Mouse (Mus musculus) ovary, postnatal 10 days (tissue): ENCODE measurements around the gene Hsp90ab1.
A peak's percentile ranks its signal among the peaks of the same experiment; 100 is the strongest.

Experiments used
- DNase-seq: peaks from one replicate; pipeline ENCODE4 v3.0.0; 2022; ENCODE audit warnings: low spot score

Hsp90ab1 gene

DNA sequence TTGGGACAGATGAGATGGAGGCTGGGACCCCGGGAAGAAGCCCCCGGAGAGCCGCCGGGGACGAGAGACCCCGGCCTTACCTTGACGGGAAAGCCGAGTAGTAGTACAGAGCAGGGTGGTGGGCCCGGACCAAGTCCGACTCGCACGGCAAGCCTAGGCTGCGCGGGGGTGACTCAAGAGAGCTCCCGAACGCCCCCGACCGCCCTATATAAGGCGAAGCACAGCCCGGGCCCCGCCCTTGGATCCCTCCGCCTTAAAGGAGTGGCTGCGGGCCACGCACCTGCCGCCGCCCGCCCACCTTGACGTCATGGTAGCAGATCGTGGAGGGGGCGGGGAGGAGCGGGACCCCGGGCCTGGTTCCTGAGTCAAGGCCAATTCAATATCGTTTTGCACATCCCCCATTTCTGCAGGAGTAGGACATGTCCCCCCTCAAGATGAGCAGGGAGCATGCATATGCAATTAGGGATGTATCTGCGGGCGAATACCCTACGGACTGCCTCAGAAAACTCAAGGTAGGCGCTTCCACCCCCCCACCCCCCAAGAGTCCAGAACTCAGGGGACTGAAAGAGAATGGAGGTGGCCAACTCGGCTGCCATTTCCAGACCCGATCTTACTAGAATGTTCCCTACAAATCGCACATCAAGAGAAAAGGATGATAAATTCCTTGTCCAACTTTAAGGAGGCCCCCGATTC lies at the start of gene Hsp90ab1:
Hsp90ab1 (minus strand) TSS at position 185 of the 693 bp plus-strand sequence.
- DNase-seq: peak; percentile 99

DNA sequence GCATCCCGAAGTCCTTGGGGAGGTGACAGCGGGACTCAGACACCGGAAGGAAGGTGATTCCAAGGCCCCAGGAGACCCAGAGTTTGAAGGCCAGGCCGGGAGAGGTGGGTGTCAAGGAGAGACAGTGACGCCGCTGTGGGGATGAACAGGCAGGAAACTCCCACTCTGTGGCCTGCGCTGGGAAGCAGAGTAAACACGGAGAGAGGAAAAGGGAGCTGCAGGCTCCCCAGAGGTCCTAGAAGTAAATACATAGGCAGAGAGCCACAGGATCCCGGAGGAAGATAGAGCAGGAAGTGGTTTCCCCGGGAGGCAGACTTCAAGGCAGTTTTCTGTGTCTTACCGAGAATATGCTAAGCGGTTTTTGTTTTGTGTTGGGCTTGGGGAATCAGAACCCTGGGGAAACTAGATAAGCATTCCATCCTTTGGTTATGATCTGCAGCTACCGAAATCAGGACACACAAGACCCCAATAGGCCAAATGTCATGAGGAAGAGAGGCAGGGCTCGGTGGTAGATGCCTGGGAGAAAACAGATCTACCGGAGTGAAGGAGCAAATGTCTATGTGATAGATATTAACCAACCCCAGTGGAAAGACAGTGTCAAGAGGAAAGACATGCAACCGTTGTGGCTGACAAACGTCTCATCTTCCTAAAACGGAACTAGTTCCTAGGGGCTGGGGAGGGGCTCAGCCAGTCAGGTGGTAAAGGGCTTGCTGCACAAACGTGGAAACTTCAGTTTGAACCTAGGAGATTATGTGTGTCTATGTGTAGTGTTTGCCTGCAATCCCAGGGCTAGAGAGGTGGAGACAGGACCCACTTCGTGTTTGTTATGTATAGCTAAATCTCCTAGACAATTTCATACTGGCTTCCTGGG lies 46.5 kb upstream of the Hsp90ab1 start:
- no peak for DNase-seq

DNA sequence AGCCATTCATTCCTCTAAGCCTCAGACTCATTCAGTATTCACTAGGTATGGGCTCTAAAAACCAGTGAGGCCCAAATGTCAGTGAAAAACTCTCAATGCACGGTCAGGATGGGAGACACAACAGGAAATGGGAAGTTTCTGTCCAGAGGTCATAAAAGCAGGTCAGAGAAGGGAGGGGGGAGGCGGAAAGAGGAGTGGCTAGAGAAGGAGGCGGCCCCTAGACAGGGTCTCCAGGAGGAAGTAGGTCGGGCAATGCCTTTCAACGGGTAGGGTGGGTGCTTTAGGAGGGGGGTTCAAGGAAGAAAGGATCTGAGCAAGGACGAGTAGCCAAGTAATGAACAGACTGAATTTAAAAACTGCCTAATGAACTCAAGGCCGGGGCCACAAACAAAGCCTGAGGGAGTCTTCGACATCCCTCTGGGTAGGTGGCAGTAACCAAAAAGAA lies 45.9 kb upstream of the Hsp90ab1 start:
- DNase-seq: no peak

- DNase-seq: no peak
Observed at GRCm38 (mm10) chr17:45617655-45618054, 44.6 kb upstream of the Hsp90ab1 start.

- DNase-seq: no peak
Observed at GRCm38 (mm10) chr17:45616679-45617078, 43.6 kb upstream of the Hsp90ab1 start.

- DNase-seq: no peak
Observed at GRCm38 (mm10) chr17:45616046-45616650, 43.1 kb upstream of the Hsp90ab1 start.

DNA sequence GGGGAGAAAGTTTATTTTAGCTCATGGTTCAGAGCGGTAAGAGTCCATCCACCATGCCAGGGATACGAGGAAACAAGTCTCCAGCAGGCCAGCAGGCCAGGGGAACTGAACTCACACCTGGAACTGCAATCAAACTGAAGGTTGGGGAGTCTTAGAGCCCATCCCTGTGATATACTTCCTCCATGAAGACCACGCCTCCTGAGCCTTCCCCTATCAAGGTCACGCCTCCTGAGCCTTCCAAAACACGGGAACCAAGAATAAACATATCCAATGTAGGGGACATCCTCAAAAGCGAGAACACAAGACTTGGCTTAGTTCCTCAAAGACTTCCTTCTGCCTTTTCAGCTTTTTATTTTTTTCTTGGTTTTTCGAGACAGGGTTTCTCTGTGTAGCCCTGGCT lies 39.9 kb upstream of the Hsp90ab1 start:
- no peak for DNase-seq

DNA sequence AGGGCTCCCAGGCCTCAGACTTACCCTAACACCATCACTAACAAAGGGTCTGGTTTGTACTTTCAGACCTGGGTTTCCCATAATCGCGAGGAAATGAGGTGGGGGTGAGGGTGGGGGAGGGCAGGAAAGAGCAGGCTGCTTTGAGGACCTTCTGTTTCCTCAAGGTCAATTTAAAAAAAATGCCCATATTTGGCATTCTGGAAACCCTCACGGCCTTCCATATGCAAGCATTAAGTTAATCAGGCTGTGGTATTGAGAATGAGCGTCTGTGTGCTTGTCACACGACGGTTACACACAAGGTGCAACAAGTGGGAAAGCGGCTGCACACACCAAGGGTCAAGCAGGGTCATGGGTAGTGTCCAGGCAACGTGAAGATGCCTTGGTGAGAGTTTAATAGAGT lies 38.9 kb upstream of the Hsp90ab1 start:
- DNase-seq: no peak

- DNase-seq: no peak
Observed at GRCm38 (mm10) chr17:45610144-45610866, 37.2 kb upstream of the Hsp90ab1 start.

- DNase-seq: no peak
Observed at GRCm38 (mm10) chr17:45608396-45608795, 35.3 kb upstream of the Hsp90ab1 start.

DNA sequence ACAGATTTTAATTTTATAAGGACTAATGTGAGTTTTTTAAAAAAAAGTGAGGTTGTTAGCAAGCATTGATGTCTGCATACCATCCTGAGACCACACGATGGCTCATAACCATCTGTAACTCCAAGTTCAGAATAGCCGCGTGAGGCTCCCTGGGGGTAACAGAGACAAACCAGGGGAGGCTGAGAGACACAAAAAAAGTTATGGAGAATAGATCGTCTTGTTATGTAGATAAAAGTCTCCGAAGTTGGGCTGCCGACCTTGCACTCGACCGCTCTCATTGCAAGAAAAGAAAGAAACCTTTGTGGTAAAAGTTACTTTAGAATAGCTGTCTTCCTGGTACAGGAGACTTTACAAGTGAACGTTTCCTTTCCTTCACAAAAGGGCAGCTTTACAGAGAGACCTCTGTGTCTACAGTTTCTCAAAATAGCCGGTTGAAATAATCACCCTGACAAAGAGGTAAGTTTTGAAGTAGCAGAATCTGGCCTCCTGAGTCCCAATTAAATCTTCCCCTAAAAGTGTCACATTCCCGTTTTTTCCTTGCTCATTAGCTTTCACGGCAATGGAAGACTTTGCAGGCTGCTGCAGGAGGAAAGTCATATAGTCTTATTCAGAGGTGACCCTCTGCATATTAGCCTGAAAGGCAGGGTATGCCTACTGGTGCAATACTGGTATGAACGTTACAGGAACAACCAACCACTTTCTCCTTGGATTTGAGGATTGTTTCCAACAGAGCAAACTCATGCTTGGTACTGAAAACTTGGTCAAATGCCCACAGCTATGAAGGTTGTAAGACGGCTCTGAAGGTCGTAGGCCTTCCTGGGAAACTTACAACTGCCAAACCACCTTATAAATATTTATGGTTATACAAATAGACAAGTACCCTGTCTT lies 34.2 kb upstream of the Hsp90ab1 start:
- no peak for DNase-seq

GRCm38 (mm10) chr17:45602984-45603383 lies 29.9 kb upstream of the Hsp90ab1 start:
- no peak for DNase-seq

GRCm38 (mm10) chr17:45601877-45602304 lies 28.8 kb upstream of the Hsp90ab1 start, which contains the start of gene Mymx:
Mymx (minus strand) TSS chr17:45602102.
- no peak for DNase-seq

GRCm38 (mm10) chr17:45601325-45601724 lies 28.3 kb upstream of the Hsp90ab1 start:
- no peak for DNase-seq

DNA sequence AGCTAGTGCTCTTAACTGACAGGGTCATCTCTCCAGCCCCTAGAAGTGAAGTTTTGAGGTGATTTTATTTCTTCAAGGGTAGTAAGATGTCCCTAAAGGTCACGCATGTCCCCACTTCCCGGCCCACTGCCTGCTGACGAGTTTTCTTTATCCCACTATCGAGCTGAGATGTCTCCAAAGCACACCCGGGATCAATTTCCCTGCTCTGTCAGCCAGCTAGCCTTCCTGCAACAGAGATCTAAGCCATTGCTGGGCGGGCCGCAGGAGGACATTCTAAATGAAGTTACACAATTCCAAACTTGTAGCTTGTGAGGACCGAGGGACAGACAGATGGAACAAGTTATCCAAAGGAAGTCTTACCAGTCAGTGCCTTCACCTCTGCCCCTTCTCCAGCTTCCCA lies 27.2 kb upstream of the Hsp90ab1 start:
- no peak for DNase-seq

DNA sequence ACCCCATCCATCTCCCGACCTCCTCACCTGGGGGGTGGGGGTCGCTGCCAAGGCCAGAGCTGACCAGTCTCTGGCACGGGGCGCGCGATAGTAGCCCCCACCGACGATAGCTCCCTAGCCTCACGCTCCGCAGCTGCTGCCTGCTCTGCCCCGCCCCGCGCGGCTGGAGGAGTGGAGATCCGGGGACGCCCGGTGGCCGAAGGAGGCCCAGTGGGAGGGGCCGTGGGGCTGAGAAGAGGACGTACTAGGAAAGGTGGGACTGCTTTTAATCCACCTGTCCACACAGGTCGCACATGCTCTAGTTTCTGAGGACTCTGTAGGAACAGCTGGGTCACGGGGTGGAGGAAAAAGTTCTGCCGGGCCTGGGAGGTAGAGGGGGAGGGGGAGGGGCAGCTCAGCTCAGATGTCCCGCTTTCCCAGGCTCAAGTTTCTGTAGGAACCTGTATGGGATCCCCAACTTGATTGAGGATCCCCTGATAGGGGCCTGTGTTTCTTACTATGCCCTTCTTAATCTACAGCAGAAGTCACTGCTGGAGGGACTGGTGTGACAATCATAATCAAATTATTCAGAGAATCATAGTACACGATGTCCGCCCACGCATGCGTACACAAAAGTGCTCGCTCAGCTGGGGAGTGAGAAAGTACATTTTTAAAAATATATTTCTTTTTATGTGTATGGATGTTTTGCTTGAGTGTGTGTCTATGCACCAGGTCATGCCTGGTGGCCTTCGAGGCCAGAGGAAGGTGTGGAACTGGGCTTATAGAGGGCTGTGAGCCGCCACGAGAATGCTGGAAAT lies 26.6 kb upstream of the Hsp90ab1 start, which contains the start of gene Slc29a1:
Slc29a1 (minus strand) TSS at position 161 of the 797 bp plus-strand sequence.
- no peak for DNase-seq

DNA sequence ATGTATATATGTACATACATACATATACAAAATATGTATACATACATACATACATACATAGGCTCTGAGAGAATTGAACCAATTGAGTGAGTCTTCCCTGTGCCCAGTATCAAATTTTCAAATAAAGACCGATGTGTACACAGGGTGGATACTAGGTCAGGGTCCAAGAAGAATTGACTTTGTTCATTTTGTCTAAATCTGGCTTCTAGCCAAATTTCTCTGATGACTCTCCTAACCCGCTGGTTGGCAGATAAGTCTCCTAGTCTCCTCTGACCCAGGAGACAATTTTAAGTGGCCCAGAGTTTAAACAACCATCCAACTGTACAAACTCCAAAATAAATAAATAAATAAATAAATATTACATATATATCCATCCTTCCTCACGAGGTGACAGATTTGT lies 25.8 kb upstream of the Hsp90ab1 start:
- no peak for DNase-seq

DNA sequence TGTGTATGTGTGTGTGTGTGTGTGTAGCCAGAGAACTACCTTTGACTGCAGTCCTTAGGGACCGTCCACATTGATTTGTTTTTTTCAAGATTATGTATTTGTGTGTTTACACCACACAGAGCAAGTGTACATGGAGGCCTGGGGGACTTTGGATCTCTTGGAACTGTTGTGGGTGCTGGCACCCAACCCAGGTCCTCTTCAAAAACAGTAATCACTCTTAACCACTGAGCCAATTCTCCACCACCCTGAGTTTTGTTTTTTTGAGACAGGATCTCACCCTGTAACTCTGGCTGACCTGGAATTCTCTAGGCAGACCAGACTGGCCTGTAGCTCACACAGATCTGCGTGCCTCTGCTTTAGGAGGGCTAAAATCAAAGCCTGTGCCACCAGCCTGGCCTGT lies 25.3 kb upstream of the Hsp90ab1 start:
- DNase-seq: no peak

DNA sequence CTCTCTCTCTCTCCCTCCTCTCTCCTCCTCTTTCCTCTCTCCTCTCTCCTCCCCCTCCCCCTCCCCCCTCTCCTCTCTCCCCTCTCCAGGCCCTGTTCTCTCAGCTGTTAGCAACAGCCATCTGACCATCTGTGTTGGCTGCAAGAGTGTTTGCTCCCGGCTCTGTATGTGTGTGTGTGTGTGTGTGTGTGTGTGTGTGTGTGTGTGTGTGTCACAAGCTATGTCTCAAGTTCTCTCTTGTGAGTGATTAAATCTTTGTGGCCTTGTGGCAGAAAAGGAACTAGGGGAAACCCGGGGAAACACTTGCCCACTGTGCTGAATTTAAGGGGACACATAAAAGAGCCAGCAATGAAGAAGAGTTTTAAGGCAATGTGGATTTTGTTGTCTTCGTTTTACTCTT lies 24.7 kb upstream of the Hsp90ab1 start:
- no peak for DNase-seq
